Mouse (Mus musculus) midbrain, embryonic 10.5 days (tissue): ENCODE measurements around the gene Rps15a. TPM values are rescaled to one million over a fixed set of nuclear protein-coding genes. Genes with fewer than 3 reads are reported as not detected.

ENCODE experiments used
- DNase-seq: peaks from one replicate; pipeline ENCODE4 v3.0.0-alpha.2; 2017; ENCODE audit warnings: low spot score
- H3K27ac ChIP-seq: fragments of 300-500 bp; sonication (generic); replicated peaks from 2 replicates; pipeline ENCODE4 v1.5.1; 2016; ENCODE audit warnings: mild to moderate bottlenecking
- H3K27me3 ChIP-seq: fragments of 300-500 bp; sonication (generic); 2 replicates; pipeline ENCODE4 v1.6.1; 2016; ENCODE audit warnings: low read depth, mild to moderate bottlenecking; ENCODE audit not compliant: poor library complexity, severe bottlenecking
- H3K36me3 ChIP-seq: fragments of 300-500 bp; sonication (generic); 2 replicates; pipeline ENCODE4 v1.6.1; 2016; ENCODE audit warnings: mild to moderate bottlenecking, moderate library complexity
- H3K4me1 ChIP-seq: fragments of 300-500 bp; sonication (generic); 2 replicates; pipeline ENCODE4 v1.6.1; 2016
- H3K4me3 ChIP-seq: fragments of 300-500 bp; sonication (generic); 2 replicates; pipeline ENCODE4 v1.5.1; 2016; ENCODE audit warnings: mild to moderate bottlenecking, moderate library complexity
- H3K9me3 ChIP-seq: fragments of 300-500 bp; sonication (generic); replicated peaks from 2 replicates; pipeline ENCODE4 v1.6.1; 2016; ENCODE audit warnings: mild to moderate bottlenecking
- WGBS: fragments of 180-500 bp; shearing (Covaris S2); methylation state at CpG from one replicate; pipeline ENCODE4 v1.1.7; 2016; 5-methylcytosine and 5-hydroxymethylcytosine counted together
- polyA plus RNA-seq: library from polyadenylated mRNA; unstranded; fragments of >200 nt; fragmentation: Nextera tagmentation; extraction: Ambion mirVana; gene quantifications from 2 replicates; pipeline ENCODE4 v1.2.1, GENCODE M21; 2016

Gene Rps15a
- polyA plus RNA-seq, 1 experiment from 2014 or later, result 647 TPM

DNA sequence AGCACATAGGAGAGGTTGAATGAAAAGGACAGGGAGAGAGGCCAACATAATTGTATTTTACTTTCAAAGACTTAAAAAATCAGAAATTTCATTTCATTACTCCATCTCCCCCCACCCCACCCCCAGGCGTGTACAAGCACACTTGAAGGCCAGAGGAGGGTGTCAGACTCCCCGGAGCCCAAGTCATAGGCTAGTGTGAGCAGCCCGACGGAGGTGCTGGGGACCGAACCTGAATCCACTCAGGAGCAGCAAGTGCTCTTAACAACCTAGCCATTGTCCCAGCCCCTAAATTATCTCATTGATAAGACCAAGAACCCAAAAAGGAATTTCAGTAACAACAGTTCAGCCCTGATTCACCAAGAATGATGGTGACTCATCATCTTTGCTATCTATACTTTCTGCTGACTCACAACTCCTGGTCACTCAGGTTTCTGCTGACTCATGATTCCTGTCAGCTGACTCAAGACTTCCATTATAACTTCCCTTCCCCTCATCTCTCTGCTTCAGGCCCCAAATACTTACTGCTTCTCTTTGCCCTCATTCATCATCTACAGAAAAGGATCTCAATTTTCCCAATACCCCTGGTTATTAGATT is 11.4 kb downstream of the Rps15a start:
- Histone ChIP-seq H3K4me1 (no peaks in the 10 kb centered on the region), H3K27ac (no peak overlapping the region), H3K27me3 (no peaks in the 10 kb centered on the region), H3K4me3 (no peak overlapping the region), H3K9me3 (no peaks in the 10 kb centered on the region), H3K36me3 (peaks cover 57% of the 10 kb centered on the region)
- no peak for DNase-seq
- WGBS, result 83% methylated on average over 5 of the region's 5 CpGs

DNA sequence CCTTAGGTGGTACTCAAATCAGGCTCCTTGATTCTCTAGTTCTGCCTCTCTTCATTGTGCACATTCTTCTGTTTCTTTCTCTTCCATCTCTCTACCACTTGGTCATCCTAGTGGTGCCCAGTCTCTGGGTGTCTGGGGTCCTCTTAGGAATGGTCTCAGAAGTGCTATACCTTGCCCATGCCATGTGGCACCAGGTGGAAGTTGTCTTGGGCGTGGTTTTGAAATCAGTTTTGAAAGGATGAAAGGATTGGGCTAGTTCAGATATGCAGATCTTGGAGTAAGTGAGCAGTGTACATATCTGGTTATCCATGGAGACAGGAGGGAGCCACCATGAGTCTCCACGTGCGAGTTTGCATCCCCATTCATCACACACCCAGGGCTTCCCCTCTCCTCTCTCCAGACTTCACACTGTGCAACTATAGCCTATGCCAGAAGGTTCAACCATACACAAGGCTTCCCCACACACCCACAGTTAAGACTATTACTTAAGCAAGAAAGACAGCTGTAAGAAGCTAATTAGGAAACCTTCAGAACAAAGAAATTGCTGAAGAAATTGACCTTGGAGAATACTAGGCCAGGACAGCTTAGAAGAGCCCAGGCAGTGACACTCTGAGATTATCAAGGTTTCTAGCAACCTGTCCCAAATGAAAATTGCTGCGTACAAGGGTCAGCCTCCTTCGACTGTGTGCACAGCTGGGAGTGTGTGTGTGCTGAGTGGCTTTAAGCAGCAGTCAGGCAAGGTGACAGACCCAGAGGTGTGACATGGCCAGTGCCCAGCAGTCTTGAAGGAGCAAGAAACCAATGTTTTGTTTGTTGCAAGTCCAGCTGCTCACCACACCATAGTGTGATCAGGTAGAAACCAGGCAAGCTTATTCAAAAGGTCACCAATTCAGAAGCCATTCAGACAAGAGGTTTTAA is 12.3 kb downstream of the Rps15a start:
- DNase-seq, result peak; percentile 25
- Histone ChIP-seq H3K4me1 (no peaks in the 10 kb centered on the region), H3K36me3 (peaks cover 49% of the 10 kb centered on the region), H3K27me3 (no peaks in the 10 kb centered on the region), H3K4me3 (no peak overlapping the region), H3K9me3 (no peaks in the 10 kb centered on the region), H3K27ac (no peak overlapping the region)
- WGBS, result 40% methylated on average over 5 of the region's 5 CpGs

DNA sequence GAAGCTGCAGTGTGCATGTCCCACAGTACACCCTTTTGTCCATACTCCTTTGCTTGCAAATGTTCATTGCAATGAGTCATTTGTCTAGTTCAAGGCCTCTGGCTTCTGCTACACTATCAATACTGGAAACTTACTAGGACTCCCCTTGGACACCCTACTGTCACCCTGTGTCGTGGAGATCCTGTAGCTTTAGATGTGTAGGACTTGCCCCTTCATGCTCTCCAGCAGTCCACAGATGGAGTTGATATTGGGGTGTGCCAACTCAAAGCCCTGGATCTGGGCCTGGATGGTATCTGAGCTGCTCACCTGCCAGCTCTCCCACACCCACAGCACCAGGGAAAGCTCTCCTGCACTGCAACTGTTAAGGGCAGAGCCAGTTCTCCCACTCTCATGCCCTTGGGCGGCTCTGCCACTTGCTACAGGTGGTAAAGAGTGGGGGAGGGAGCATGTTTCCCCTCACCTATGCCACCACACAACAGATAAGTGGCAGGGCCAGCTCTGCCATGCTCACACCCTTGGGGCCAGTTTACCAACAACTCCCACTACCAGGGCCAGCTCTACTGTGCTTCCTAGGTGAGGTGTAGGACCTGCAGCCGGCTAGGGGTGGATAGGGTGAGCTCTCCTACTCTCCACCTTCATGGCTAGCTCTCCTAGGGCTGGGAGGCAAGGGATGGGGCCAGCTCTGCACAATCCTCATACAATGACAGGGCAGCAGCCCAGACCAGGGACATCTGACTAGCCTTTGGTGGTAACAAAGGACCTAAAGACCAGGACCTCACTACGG is 13.1 kb downstream of the Rps15a start:
- DNase-seq, result peak; percentile 33
- Histone ChIP-seq H3K9me3 (no peaks in the 10 kb centered on the region), H3K36me3 (peaks cover 40% of the 10 kb centered on the region), H3K27me3 (no peaks in the 10 kb centered on the region), H3K27ac (no peak overlapping the region), H3K4me3 (no peak overlapping the region), H3K4me1 (no peaks in the 10 kb centered on the region; the same call in 1 of the 2 replicates)
- 39% methylated on average over 4 of the region's 4 CpGs for WGBS

DNA sequence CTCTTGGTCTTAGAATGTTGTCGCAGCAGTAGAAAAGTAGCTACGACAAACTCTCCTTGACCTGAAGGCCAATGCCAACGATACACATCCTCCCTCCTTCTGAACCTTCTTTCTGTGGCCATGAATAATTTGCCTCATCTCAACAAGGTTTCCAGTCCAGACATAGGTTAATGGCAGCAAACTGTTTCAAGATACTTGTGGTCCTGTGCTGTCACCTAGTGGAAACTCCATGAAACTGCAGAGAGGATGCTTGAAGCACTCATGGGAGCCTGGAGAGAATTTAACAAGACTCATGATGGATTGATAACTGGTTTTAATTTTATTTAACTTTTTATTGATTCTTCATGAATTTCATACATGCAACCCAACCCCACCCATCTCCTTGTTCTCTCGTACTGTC is 13.8 kb downstream of the Rps15a start:
- no peaks in the 10 kb centered on the region; the same call in 1 of the 2 replicates for H3K4me1 ChIP-seq
- peaks cover 34% of the 10 kb centered on the region for H3K36me3 ChIP-seq
- H3K27me3 ChIP-seq, result no peaks in the 10 kb centered on the region
- no peak overlapping the region for H3K4me3 ChIP-seq
- no peaks in the 10 kb centered on the region for H3K9me3 ChIP-seq
- H3K27ac ChIP-seq, result no peak overlapping the region
- 45% methylated on average over 4 of the region's 4 CpGs for WGBS
- peak; percentile 45 for DNase-seq

DNA sequence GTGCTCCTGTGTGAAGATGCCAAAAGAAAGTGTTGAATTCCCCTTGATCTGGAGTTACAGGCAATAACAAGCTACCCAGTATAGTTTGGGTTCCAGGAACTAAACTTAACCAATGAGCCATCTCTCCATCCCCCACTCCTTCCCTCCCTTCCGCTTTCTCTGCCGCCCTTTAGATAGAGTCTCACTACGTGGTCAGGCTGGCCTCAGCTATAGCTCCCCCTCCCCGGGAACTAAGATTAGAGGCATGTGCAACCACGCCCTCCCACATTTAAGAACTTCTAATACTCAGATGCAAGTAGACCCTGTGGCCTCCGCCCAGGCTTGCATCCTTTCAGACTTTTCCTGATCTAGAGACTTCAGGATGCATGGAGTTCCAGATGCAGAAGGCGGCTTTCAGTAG is 18.4 kb downstream of the Rps15a start:
- H3K9me3 ChIP-seq, result no peaks in the 10 kb centered on the region
- peaks cover 6% of the 10 kb centered on the region for H3K4me1 ChIP-seq
- WGBS, result 74% methylated on average over 7 of the region's 7 CpGs
- H3K4me3 ChIP-seq, result no peak overlapping the region
- H3K27me3 ChIP-seq, result no peaks in the 10 kb centered on the region
- H3K27ac ChIP-seq, result no peak overlapping the region
- no peaks in the 10 kb centered on the region for H3K36me3 ChIP-seq
- DNase-seq, result no peak

GRCm38 (mm10) chr7:118079987-118080386 is 36.0 kb downstream of the Rps15a start:
- no peaks in the 10 kb centered on the region for H3K4me1 ChIP-seq
- H3K27ac ChIP-seq, result no peak overlapping the region
- WGBS, result 90% methylated on average over 4 of the region's 4 CpGs
- no peaks in the 10 kb centered on the region for H3K27me3 ChIP-seq
- H3K9me3 ChIP-seq, result no peaks in the 10 kb centered on the region
- no peak for DNase-seq
- no peaks in the 10 kb centered on the region for H3K36me3 ChIP-seq
- H3K4me3 ChIP-seq, result no peak overlapping the region

DNA sequence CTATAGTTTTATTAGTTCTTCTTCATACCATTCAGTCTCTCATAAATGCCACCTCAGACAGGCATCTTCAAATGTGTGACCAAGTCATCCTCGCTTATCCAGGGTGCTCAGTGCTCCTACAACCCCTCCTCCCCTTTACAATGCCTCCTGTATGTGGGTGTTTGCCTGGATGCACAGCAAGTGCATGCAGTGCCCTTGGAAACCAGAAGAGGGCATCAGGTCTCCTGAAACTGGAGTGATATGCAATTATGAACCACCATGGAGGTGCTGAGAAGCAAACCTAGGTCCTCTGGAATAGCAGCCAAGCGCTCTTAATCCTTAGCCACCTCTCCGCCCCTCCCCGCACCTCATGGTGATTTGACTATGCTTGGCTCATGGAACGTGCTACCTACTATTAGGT is 36.9 kb downstream of the Rps15a start:
- Histone ChIP-seq H3K4me1 (no peaks in the 10 kb centered on the region), H3K27me3 (no peaks in the 10 kb centered on the region), H3K27ac (no peak overlapping the region), H3K9me3 (no peaks in the 10 kb centered on the region), H3K36me3 (no peaks in the 10 kb centered on the region), H3K4me3 (no peak overlapping the region)
- no peak for DNase-seq
- 91% methylated on average over 5 of the region's 5 CpGs for WGBS

DNA sequence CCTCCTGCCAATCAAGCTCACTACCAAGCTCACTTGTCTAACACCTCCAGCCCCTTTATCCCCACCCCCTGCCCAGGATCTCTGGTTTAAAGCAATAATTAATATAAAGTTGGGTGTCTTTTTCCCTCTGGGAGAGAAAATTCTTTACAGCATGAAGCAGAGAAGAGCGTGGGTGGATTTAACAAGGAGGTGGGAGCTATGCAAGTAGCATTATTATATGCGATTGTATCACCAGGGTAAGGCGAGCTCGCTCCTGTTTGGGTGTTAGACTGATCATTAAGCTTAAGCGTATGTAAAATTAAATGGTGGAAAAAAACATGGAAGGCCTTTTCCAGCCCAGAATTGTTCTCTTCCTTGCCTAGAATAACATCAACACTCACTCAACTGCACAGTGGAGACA is 48.7 kb downstream of the Rps15a start:
- Histone ChIP-seq H3K36me3 (no peaks in the 10 kb centered on the region), H3K4me1 (no peaks in the 10 kb centered on the region), H3K4me3 (no peak overlapping the region), H3K27me3 (no peaks in the 10 kb centered on the region), H3K9me3 (no peaks in the 10 kb centered on the region), H3K27ac (no peak overlapping the region)
- no peak for DNase-seq
- WGBS, result 96% methylated on average over 5 of the region's 5 CpGs

- no peaks in the 10 kb centered on the region for H3K36me3 ChIP-seq
- H3K4me3 ChIP-seq, result no peak overlapping the region
- H3K9me3 ChIP-seq, result peaks cover 10% of the 10 kb centered on the region
- no peak for DNase-seq
- no peak overlapping the region for H3K27ac ChIP-seq
- 77% methylated on average over 6 of the region's 6 CpGs for WGBS
- H3K4me1 ChIP-seq, result no peaks in the 10 kb centered on the region
- no peaks in the 10 kb centered on the region for H3K27me3 ChIP-seq
Measured at GRCm38 (mm10) chr7:118056300-118056699, 59.7 kb downstream of the Rps15a start.

Other genes with a start within 250 kb of the Rps15a start
- gene Arl6ip1, start 13.5 kb upstream of the Rps15a start, polyA plus RNA-seq, result 503 and 508 TPM in 2 replicates
- gene Smg1, start 127.5 kb upstream of the Rps15a start, polyA plus RNA-seq, result 17.2 and 17.9 TPM in 2 replicates